Mouse (Mus musculus) hindlimb bud, embryonic 11.5 days (tissue): ENCODE results near the gene Cyp2a5.
"Not testable (repeated sequence)": the region's sequence is repeated elsewhere in the genome, so short reads cannot be mapped to it uniquely, and the experiment has no call there.

Experiments
- DNase-seq: peaks from one replicate; pipeline ENCODE4 v3.0.0-alpha.2; 2012; ENCODE audit warnings: low read depth, low spot score; ENCODE audit errors: extremely low spot score

Cyp2a5 gene

DNA sequence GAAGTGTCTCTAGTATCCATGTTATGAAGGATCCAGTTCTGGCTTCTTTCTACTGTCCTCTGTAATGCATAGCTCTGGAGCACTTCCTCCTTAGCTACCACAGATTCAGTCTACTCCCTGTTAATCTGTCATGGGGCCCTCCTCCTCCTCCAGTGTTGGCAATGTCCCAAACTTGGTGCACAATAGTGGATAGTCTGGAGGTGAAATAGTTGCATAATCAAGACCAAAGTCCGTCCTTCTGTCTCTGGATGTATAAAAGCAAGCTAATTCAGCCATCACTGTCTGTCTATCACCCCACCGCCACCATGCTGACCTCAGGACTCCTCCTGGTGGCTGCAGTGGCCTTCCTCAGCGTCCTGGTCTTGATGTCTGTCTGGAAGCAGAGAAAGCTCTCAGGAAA is at the start of gene Cyp2a5:
Cyp2a5 (plus strand) TSS at position 247 of the 400 bp plus-strand sequence.
- not testable (repeated sequence) for DNase-seq

GRCm38 (mm10) chr7:26786013-26786412 is 49.1 kb upstream of the Cyp2a5 start:
- DNase-seq: not testable (repeated sequence)

DNA sequence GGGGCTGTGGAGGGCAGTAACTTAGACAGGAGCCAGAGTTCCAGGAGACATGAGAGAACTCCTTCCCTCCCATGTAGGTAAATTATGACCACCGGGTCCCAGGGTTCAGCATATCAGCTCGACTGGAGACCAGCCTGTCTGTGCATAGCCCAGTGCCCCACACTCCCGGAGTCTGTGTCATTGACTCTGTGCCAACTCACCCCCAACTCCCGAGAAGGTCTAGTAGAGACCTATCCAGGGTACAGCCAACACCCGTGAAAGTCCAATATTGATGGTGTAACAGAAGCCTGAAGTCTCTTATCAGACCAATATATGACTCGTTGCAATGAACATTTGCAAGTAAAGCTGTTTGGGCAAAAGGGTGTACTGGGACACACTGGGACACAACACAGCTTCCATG is 45.1 kb upstream of the Cyp2a5 start:
- no peak for DNase-seq

DNA sequence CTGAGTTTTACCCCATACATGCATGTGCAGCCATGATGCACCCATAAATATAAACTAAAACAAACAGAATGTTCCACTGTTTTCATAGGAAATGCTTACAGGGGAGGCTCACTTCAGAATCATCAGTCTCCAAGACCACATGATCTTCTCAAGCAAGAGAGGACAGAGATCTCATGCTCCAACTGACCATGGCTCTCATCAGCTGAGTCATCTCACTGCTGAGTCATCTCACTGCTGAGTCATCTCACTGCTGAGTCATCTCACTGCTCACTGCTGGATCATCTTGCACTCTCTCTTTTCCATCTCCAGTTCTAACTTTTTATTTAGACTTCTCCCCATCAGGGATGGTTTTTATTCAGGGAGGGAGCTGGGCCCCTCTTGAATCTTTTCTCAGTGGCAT is 35.0 kb upstream of the Cyp2a5 start:
- DNase-seq: no peak

- DNase-seq: no peak
Observed at GRCm38 (mm10) chr7:26800996-26801395, 34.1 kb upstream of the Cyp2a5 start.

- DNase-seq: no peak
Observed at GRCm38 (mm10) chr7:26808592-26808991, 26.5 kb upstream of the Cyp2a5 start, which contains the start of gene Cyp2g1. Cyp2g1 (plus strand) TSS chr7:26808892.

DNA sequence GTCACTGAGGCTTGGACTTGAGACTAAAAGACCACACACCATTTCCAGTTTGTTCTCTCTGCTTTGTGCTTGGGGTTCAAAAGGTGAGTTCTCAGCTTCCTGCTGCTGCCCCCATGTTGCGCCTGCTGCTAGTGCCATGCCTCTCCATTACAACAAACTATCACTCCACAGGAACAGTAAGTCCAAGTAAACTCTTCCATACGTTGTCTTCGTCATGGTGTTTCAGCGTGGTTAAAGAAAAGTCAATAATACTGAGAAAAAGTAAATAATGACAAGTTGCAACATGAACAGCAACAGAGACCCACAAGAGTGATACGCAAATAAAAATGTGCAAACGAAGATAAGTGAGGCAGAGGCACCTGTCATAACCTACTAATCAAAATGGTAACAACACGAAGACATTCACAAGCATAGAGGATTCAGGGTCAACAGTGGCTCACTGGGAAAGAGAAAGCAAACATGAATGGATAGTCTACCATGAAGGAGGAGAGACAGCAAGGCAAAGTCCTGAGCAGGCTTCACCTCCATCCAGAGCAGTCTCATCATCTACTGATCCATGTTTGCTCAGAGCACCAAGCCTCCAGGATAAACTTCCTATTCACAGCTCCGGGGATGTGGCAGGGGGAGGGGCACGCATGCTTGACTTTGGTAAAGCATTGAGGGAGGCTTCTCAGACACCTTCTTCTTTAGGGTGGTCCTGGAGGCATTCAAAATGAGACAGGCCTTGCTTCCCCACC is 3.4 kb upstream of the Cyp2a5 start:
- not testable (repeated sequence) for DNase-seq

GRCm38 (mm10) chr7:26832668-26833067 is 2.4 kb upstream of the Cyp2a5 start:
- not testable (repeated sequence) for DNase-seq

DNA sequence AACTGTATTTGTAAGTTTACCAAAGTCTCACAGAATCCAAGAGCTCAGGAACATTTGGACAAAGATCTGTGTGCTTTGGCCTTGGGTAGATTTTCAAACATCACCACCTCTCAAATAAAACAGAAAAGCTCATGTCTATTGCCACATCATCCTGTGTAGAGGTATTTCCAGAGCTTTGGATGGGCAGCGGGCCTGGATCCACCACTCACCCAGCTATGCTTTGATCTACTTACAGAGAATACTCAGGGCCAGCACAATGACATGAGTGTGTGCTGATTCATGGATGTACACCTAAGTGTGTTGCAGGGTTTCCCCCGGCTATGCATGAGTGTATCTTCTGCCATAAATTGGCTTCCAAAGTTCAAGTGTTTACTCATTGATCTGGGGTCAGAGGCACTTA is 8.3 kb downstream of the Cyp2a5 start:
- DNase-seq: not testable (repeated sequence)

- not testable (repeated sequence) for DNase-seq
Observed at GRCm38 (mm10) chr7:26850063-26850462, 15.0 kb downstream of the Cyp2a5 start.

- not testable (repeated sequence) for DNase-seq
Observed at GRCm38 (mm10) chr7:26878581-26878980, 43.5 kb downstream of the Cyp2a5 start.

DNA sequence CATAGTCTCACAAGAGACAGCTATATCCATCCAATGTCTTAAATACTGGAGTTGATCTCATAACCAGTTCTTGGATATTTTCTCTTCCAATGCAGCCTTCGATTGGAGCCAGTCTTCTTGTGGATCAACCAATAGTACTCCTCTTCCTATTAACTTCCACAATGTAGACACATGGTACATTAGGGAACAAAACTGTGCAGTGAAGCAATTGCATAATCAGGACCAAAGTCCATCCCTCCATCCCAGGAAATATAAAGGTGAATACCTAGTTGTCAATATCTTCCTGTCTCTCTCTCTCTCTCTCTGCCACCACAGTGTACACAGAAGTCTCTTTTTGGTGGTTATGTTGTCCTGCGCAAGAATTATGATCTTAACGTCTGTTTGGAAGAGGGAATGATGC is 45.5 kb downstream of the Cyp2a5 start:
- DNase-seq: not testable (repeated sequence)
